Mouse (Mus musculus) MEL (cell line): Measurements from ENCODE around the gene Tmem132c. TPM values are rescaled to one million over a fixed set of nuclear protein-coding genes. Genes with fewer than 3 reads are reported as not detected.
"Not testable (repeated sequence)": the region's sequence is repeated elsewhere in the genome, so short reads cannot be mapped to it uniquely, and the experiment has no call there.

Experiments used
- DNase-seq: peaks from one replicate; pipeline ENCODE4 v3.0.0; 2011; ENCODE audit warnings: low read depth, low spot score
- H3K27ac ChIP-seq: 2 replicates; pipeline ENCODE4 v1.5.1; 2012; ENCODE audit warnings: low read depth, mild to moderate bottlenecking, control low read depth, low read length, moderate library complexity; ENCODE audit not compliant: control insufficient read depth
- H3K27me3 ChIP-seq, 2 experiments: fragments of 150-350 bp in 1 of 2; sonication (generic) in 1 of 2; 2 replicates each; pipeline ENCODE4 v1.6.1; 2012; ENCODE audit warnings: low read length in 2 of 2, mild to moderate bottlenecking in 2 of 2, improper control_type of control experiment in 1 of 2, moderate library complexity in 1 of 2; ENCODE audit not compliant: insufficient read depth in 2 of 2, control insufficient read depth in 1 of 2
- H3K36me3 ChIP-seq, 2 experiments: 2 replicates each; pipeline ENCODE4 v1.6.1; 2012 to 2014; ENCODE audit warnings: low read length in 2 of 2, improper control_type of control experiment in 1 of 2, inconsistent platforms in 1 of 2, mild to moderate bottlenecking in 1 of 2; ENCODE audit not compliant: insufficient read depth in 2 of 2, control insufficient read depth in 1 of 2
- H3K4me1 ChIP-seq, 2 experiments: fragments of 150-350 bp in 1 of 2; sonication (generic) in 1 of 2; 2 replicates each; pipeline ENCODE4 v1.6.1; 2012; ENCODE audit warnings: low read length in 2 of 2, improper control_type of control experiment in 1 of 2, mild to moderate bottlenecking in 1 of 2; ENCODE audit not compliant: insufficient read depth in 2 of 2, control insufficient read depth in 1 of 2
- H3K4me3 ChIP-seq, 2 experiments: fragments of 150-350 bp in 1 of 2; sonication (generic) in 1 of 2; 2 replicates each; pipeline ENCODE4 v1.5.1; 2012; ENCODE audit warnings: low read depth in 2 of 2, low read length in 2 of 2, mild to moderate bottlenecking in 2 of 2, moderate library complexity in 2 of 2, control low read depth in 1 of 2, improper control_type of control experiment in 1 of 2; ENCODE audit not compliant: control insufficient read depth in 1 of 2, insufficient read depth in 1 of 2
- H3K79me2 ChIP-seq: 2 replicates; pipeline ENCODE4 v1.6.1; 2012; ENCODE audit warnings: mild to moderate bottlenecking, low read length, moderate library complexity; ENCODE audit not compliant: control insufficient read depth, poor library complexity, insufficient read depth
- H3K9ac ChIP-seq: 2 replicates; pipeline ENCODE4 v1.6.1; 2012; ENCODE audit warnings: low read depth, mild to moderate bottlenecking, control low read depth, low read length, moderate library complexity; ENCODE audit not compliant: control insufficient read depth, poor library complexity, severe bottlenecking
- H3K9me3 ChIP-seq: fragments of 150-350 bp; sonication (generic); replicated peaks from 2 replicates; pipeline ENCODE4 v1.6.1; 2012; ENCODE audit warnings: mild to moderate bottlenecking, low read length, improper control_type of control experiment, moderate library complexity; ENCODE audit not compliant: insufficient read depth
- BHLHE40 ChIP-seq: IDR thresholded peaks from 2 replicates; pipeline ENCODE4 v1.6.1; 2012; ENCODE audit warnings: low read depth, mild to moderate bottlenecking, inconsistent platforms, low read length, improper control_type of control experiment, borderline replicate concordance
- CHD1 ChIP-seq: IDR thresholded peaks from 2 replicates; pipeline ENCODE4 v1.6.1; 2012; ENCODE audit warnings: low read depth, mild to moderate bottlenecking, inconsistent platforms, low read length, improper control_type of control experiment
- CHD2 ChIP-seq: IDR thresholded peaks from 2 replicates; pipeline ENCODE4 v1.6.1; 2011; ENCODE audit warnings: low read length, improper control_type of control experiment
- CTCF ChIP-seq, 3 experiments: IDR thresholded peaks in 2 of 3; conservative IDR thresholded peaks in 1 of 3; 2 replicates each; pipeline ENCODE4 v1.5.1; 2011 to 2012; ENCODE audit warnings: low read length in 3 of 3, low read depth in 2 of 3, mild to moderate bottlenecking in 2 of 3, improper control_type of control experiment in 1 of 3, inconsistent platforms in 1 of 3, mixed read lengths in 1 of 3, moderate library complexity in 1 of 3; ENCODE audit not compliant: control insufficient read depth in 1 of 3, insufficient read depth in 1 of 3, poor library complexity in 1 of 3, severe bottlenecking in 1 of 3
- GABPA ChIP-seq: IDR thresholded peaks from 2 replicates; pipeline ENCODE4 v1.6.1; 2012; ENCODE audit warnings: low read depth, mild to moderate bottlenecking, inconsistent platforms, low read length, improper control_type of control experiment, moderate library complexity
- HCFC1 ChIP-seq: IDR thresholded peaks from 2 replicates; pipeline ENCODE4 v1.6.1; 2012; ENCODE audit warnings: low read depth, mild to moderate bottlenecking, inconsistent platforms, low read length, improper control_type of control experiment, moderate library complexity
- KAT2A ChIP-seq: conservative IDR thresholded peaks from 2 replicates; pipeline ENCODE4 v1.6.1; 2012; ENCODE audit warnings: low read depth, low read length, improper control_type of control experiment, inconsistent platforms
- MAX ChIP-seq: IDR thresholded peaks from 2 replicates; pipeline ENCODE4 v1.6.1; 2011; ENCODE audit warnings: low read length, improper control_type of control experiment
- MAZ ChIP-seq: IDR thresholded peaks from 2 replicates; pipeline ENCODE4 v1.6.1; 2012; ENCODE audit warnings: low read depth, mild to moderate bottlenecking, inconsistent platforms, low read length, improper control_type of control experiment
- MYC ChIP-seq: IDR thresholded peaks from 2 replicates; pipeline ENCODE4 v1.6.1; 2011; ENCODE audit warnings: low read depth, mild to moderate bottlenecking, low read length, improper control_type of control experiment, moderate library complexity
- NELFE ChIP-seq: IDR thresholded peaks from 2 replicates; pipeline ENCODE4 v1.6.1; 2011; ENCODE audit warnings: low read depth, low read length, improper control_type of control experiment
- RCOR1 ChIP-seq: IDR thresholded peaks from 2 replicates; pipeline ENCODE4 v1.6.1; 2012; ENCODE audit warnings: low read depth, mild to moderate bottlenecking, inconsistent platforms, low read length, improper control_type of control experiment
- SMC3 ChIP-seq: IDR thresholded peaks from 2 replicates; pipeline ENCODE4 v1.6.1; 2011; ENCODE audit warnings: low read depth, low read length, improper control_type of control experiment
- TBP ChIP-seq: IDR thresholded peaks from 2 replicates; pipeline ENCODE4 v1.8.0; 2011; ENCODE audit warnings: low read depth, low read length, improper control_type of control experiment
- ZC3H11A ChIP-seq: IDR thresholded peaks from 2 replicates; pipeline ENCODE4 v1.6.1; 2012; ENCODE audit warnings: low read depth, mild to moderate bottlenecking, inconsistent platforms, low read length, improper control_type of control experiment
- polyA plus RNA-seq, 2 experiments: library from polyadenylated mRNA; stranded (reverse) in 1 of 2; unstranded in 1 of 2; fragments of >175 nt in 1 of 2; fragments of >200 nt in 1 of 2; gene quantifications; 2 replicates each; pipeline versions ENCODE4 v1.2.1 to v1.2.4; 2012; ENCODE audit warnings: low replicate concordance in 2 of 2, low read depth in 1 of 2; ENCODE audit not compliant: insufficient read length in 2 of 2, insufficient read depth in 1 of 2, missing spikeins in 1 of 2
- total RNA-seq: library from RNA; depleted of rRNA; stranded (reverse); fragments of 300-350 nt; gene quantifications from 2 replicates; pipeline ENCODE4 v1.2.3, GENCODE M21; 2012

The Tmem132c gene
- total and polyA plus RNA-seq, 3 experiments, result not detected

DNA sequence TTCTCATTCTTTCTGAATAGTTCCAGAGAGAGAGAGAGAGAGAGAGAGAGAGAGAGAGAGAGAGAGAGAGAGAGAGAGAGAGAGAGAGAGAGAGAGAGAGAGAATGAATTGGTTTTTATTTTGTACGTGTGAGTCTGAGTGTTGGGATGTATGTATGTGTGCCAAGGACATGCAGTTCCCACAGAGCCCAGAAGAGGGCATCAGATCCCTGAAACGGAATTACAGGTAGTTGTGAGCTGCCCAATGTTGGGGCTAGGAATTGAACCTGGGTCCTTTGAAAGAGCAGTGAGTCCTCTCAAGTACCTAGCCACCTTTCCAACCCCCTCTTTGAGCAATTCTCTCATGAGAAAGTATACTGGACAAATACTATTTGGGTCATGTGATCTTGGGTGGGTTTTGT lies 111.4 kb downstream of the Tmem132c start:
- H3K4me3 ChIP-seq, result no peak overlapping the region
- no peak overlapping the region for H3K9ac ChIP-seq
- TF ChIP-seq MAZ (no peak), TBP (no peak), BHLHE40 (no peak), GABPA (no peak), KAT2A (no peak), CHD2 (no peak)
- no peaks in the 10 kb centered on the region for H3K79me2 ChIP-seq
- peak; percentile 2 for DNase-seq
- no peaks in the 10 kb centered on the region for H3K4me1 ChIP-seq
- H3K36me3 ChIP-seq, result no peaks in the 10 kb centered on the region
- no peak overlapping the region for H3K27ac ChIP-seq
- no peaks in the 10 kb centered on the region for H3K9me3 ChIP-seq
- H3K27me3 ChIP-seq, result no peaks in the 10 kb centered on the region

DNA sequence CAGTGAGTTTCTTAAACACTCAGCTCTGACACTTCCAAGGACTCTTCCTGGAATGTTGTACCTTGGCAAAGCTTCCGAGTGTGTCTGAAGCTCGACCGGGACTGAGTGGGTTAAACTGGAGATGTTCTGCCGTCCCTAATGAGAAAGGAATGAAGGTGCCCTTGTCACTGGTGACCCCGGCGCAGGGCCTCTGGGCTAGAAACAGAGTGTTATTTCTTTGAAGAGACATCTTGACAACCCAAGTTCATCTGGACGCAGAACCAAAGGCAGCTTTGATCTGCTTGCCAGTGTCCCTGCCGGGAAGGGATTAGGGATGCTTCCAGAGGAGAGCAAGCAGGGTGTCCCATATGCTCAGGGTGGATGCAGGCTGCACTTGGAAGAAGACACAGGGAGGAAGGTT lies 114.2 kb downstream of the Tmem132c start:
- Histone ChIP-seq H3K4me1 (no peaks in the 10 kb centered on the region), H3K27ac (no peak overlapping the region), H3K4me3 (no peak overlapping the region), H3K36me3 (no peaks in the 10 kb centered on the region), H3K9me3 (no peaks in the 10 kb centered on the region), H3K9ac (no peak overlapping the region), H3K27me3 (no peaks in the 10 kb centered on the region), H3K79me2 (no peaks in the 10 kb centered on the region)
- no peak for TF ChIP-seq TBP
- TF ChIP-seq MYC, result no peak
- TF ChIP-seq RCOR1, result no peak
- no peak for TF ChIP-seq NELFE
- TF ChIP-seq KAT2A, result no peak
- no peak for TF ChIP-seq HCFC1
- no peak for TF ChIP-seq SMC3
- no peak for TF ChIP-seq BHLHE40
- no peak for TF ChIP-seq ZC3H11A
- TF ChIP-seq MAX, result no peak
- TF ChIP-seq CHD1, result no peak
- no peak for DNase-seq

DNA sequence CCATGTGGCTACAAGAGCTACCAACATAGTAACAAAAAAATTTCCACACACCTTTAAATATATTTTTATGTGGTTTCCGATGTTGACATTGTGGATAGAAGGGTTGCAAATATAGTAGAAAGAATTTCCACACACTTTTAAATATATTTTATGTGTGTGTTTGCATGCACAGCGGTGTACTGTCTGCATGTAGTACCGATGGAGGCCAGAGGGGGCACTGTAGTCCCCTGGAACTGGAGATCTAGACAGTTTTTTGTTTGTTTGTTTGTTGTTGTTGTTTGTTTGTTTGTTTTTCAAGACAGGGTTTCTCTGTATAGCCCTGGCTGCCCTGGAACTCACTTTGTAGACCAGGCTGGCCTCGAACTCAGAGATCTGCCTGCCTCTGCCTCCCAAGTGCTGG lies 116.3 kb downstream of the Tmem132c start:
- H3K4me3 ChIP-seq, H3K36me3 ChIP-seq, H3K9me3 ChIP-seq, H3K9ac ChIP-seq, H3K4me1 ChIP-seq, H3K27ac ChIP-seq, H3K79me2 ChIP-seq, H3K27me3 ChIP-seq, DNase-seq: not testable (repeated sequence)
- TF ChIP-seq CTCF (IDR thresholded peaks at IDR 0.05 in 2 of 3, conservative IDR thresholded peaks at IDR 0.05 in 1 of 3; ENCODE audit: control insufficient read depth in 1 of 3, insufficient read depth in 1 of 3, low read depth in 2 of 3, low read length in 3 of 3, poor library complexity in 1 of 3, severe bottlenecking in 1 of 3), result peak; percentile 8 to 31 (median 31); a peak in 5 of 6 replicates
